Mouse (Mus musculus): ENCODE measurements at regions not wholly inside any gene's neighbourhood (a gene's known extent, or its start where the extent isn't known, plus 50 kb on each side); places are given as distances from the start of the nearest gene placed in this dataset.
A peak's percentile ranks its signal among the peaks of the same experiment; 100 is the strongest.

DNA sequence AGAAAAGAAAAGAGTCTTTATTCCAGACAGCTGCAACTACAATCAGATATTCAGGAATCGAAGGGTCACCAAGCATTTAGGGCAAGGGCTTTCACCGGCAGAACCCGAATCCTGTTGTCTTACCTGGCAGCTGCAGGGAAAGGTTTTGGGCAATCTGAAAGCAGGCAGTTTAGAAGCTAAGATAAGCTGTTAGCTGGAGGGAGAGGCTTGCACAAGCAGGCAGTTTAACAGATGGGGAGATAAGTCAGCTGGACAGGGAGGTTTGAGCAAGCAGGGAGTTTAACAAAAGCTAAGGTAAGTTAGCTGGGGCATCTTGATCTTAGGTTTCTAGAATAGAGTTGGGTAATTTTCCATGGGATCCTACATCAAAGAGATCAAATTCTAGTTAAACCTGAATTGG lies 67.3 kb upstream of the Med14 start:
- H3K4me1 ChIP-seq (ENCODE audit: control insufficient read depth in 1 of 2, insufficient read depth in 2 of 2, low read length in 2 of 2): peaks cover 25 to 50% of the 10 kb centered on the region in 2 experiments
- H3K4me3 ChIP-seq (ENCODE audit: control insufficient read depth in 1 of 2, insufficient read depth in 1 of 2, low read depth in 2 of 2, low read length in 2 of 2): no peak overlapping the region
- H3K9me3 ChIP-seq (replicated peaks; ENCODE audit: insufficient read depth, low read length): no peaks in the 10 kb centered on the region
- no peaks in the 10 kb centered on the region for H3K27me3 ChIP-seq (ENCODE audit: control insufficient read depth in 1 of 2, insufficient read depth in 2 of 2, low read length in 2 of 2)
- no peaks in the 10 kb centered on the region; the same call in 1 of the 2 replicates for H3K79me2 ChIP-seq (ENCODE audit: control insufficient read depth, insufficient read depth, low read length, poor library complexity)
- TF ChIP-seq GATA1 (IDR thresholded peaks at IDR 0.05; ENCODE audit: low read depth, low read length) (peak; percentile 82), ZC3H11A (IDR thresholded peaks at IDR 0.05; ENCODE audit: low read depth, low read length) (no peak), MXI1 (IDR thresholded peaks at IDR 0.05; ENCODE audit: low read depth, low read length) (no peak), RCOR1 (IDR thresholded peaks at IDR 0.05; ENCODE audit: low read depth, low read length) (peak; percentile 65; the same call in 1 of the 2 replicates), BHLHE40 (IDR thresholded peaks at IDR 0.05; ENCODE audit: borderline replicate concordance, low read depth, low read length) (no peak; the same call in 1 of the 2 replicates), SIN3A (IDR thresholded peaks at IDR 0.05; ENCODE audit: low read length) (no peak; the same call in 1 of the 2 replicates), EP300 (IDR thresholded peaks at IDR 0.05; ENCODE audit: low read depth in 1 of 2, low read length in 2 of 2) (peak; percentile 54 to 78), GABPA (IDR thresholded peaks at IDR 0.05; ENCODE audit: low read depth, low read length) (no peak), ETS1 (IDR thresholded peaks at IDR 0.05; ENCODE audit: low read depth, low read length) (peak; percentile 78), KAT2A (conservative IDR thresholded peaks at IDR 0.05; ENCODE audit: low read depth, low read length) (no peak), POLR2AphosphoS2 (IDR thresholded peaks at IDR 0.05; ENCODE audit: low read length) (no peak), USF2 (IDR thresholded peaks at IDR 0.05; ENCODE audit: borderline replicate concordance in 1 of 2, insufficient read depth in 1 of 2, low read depth in 1 of 2, low read length in 2 of 2) (no peak), ELF1 (IDR thresholded peaks at IDR 0.05; ENCODE audit: low read depth, low read length) (no peak), MYB (IDR thresholded peaks at IDR 0.05; ENCODE audit: low read depth, low read length) (peak; percentile 50; the same call in 1 of the 2 replicates), ZNF384 (IDR thresholded peaks at IDR 0.05; ENCODE audit: low read depth, low read length) (no peak), ZKSCAN1 (IDR thresholded peaks at IDR 0.05; ENCODE audit: low read depth, low read length) (no peak), TCF12 (IDR thresholded peaks at IDR 0.05; ENCODE audit: low read depth, low read length) (peak; percentile 76), TAL1 (IDR thresholded peaks at IDR 0.05; ENCODE audit: low read length) (no peak)
- H3K27ac ChIP-seq (ENCODE audit: control insufficient read depth, low read depth, low read length): peak overlapping the region; percentile 23; the same call in 1 of the 2 replicates
- H3K9ac ChIP-seq (ENCODE audit: control insufficient read depth, low read depth, low read length, poor library complexity, severe bottlenecking): no peak overlapping the region
- peaks cover 0 to 44% of the 10 kb centered on the region in 2 experiments; a peak in 2 of 4 replicates for H3K36me3 ChIP-seq (ENCODE audit: control insufficient read depth in 1 of 2, insufficient read depth in 2 of 2, low read length in 2 of 2)
- peak; percentile 50 for DNase-seq (ENCODE audit: low read depth, low spot score)

GRCm38 (mm10) chrX:12827299-12827872 lies 65.5 kb upstream of the Med14 start:
- Histone ChIP-seq H3K4me3 (ENCODE audit: control insufficient read depth in 1 of 2, insufficient read depth in 1 of 2, low read depth in 2 of 2, low read length in 2 of 2) (peak overlapping the region; percentile 23 to 43), H3K9me3 (replicated peaks; ENCODE audit: insufficient read depth, low read length) (no peaks in the 10 kb centered on the region), H3K27ac (ENCODE audit: control insufficient read depth, low read depth, low read length) (peak overlapping the region; percentile 99), H3K79me2 (ENCODE audit: control insufficient read depth, insufficient read depth, low read length, poor library complexity) (no peaks in the 10 kb centered on the region; the same call in 1 of the 2 replicates), H3K27me3 (ENCODE audit: control insufficient read depth in 1 of 2, insufficient read depth in 2 of 2, low read length in 2 of 2) (no peaks in the 10 kb centered on the region), H3K9ac (ENCODE audit: control insufficient read depth, low read depth, low read length, poor library complexity, severe bottlenecking) (peak overlapping the region; percentile 71), H3K4me1 (ENCODE audit: control insufficient read depth in 1 of 2, insufficient read depth in 2 of 2, low read length in 2 of 2) (peaks cover 26 to 53% of the 10 kb centered on the region in 2 experiments), H3K36me3 (ENCODE audit: control insufficient read depth in 1 of 2, insufficient read depth in 2 of 2, low read length in 2 of 2) (peaks cover 0 to 47% of the 10 kb centered on the region in 2 experiments; a peak in 2 of 4 replicates)
- DNase-seq (ENCODE audit: low read depth, low spot score): peak; percentile 86
- TF ChIP-seq EP300 (IDR thresholded peaks at IDR 0.05; ENCODE audit: low read depth in 1 of 2, low read length in 2 of 2) (peak; percentile 90 to 94), E2F4 (IDR thresholded peaks at IDR 0.05; ENCODE audit: borderline replicate concordance, low read depth, low read length) (no peak), UBTF (IDR thresholded peaks at IDR 0.05; ENCODE audit: borderline replicate concordance, insufficient read depth, low read depth, low read length) (no peak), MAX (IDR thresholded peaks at IDR 0.05; ENCODE audit: low read length) (peak; percentile 47), POLR2AphosphoS5 (IDR thresholded peaks at IDR 0.05; ENCODE audit: borderline replicate concordance, low read depth, low read length) (no peak), TCF12 (IDR thresholded peaks at IDR 0.05; ENCODE audit: low read depth, low read length) (peak; percentile 90), SMC3 (IDR thresholded peaks at IDR 0.05; ENCODE audit: low read depth, low read length) (no peak), MYC (IDR thresholded peaks at IDR 0.05; ENCODE audit: low read depth, low read length) (0 out of 2 replicates have a peak, but pooled peaks have one; percentile 26), ZMIZ1 (IDR thresholded peaks at IDR 0.05; ENCODE audit: low read depth, low read length) (peak; percentile 78; the same call in 1 of the 2 replicates), CHD1 (IDR thresholded peaks at IDR 0.05; ENCODE audit: low read depth, low read length) (peak; percentile 41; the same call in 1 of the 2 replicates), NRF1 (IDR thresholded peaks at IDR 0.05; ENCODE audit: insufficient read depth, low read depth, low read length, poor library complexity, severe bottlenecking) (no peak), MAFK (IDR thresholded peaks at IDR 0.05; ENCODE audit: borderline replicate concordance, low read depth, low read length) (peak; percentile 60; the same call in 1 of the 2 replicates), POLR2AphosphoS2 (IDR thresholded peaks at IDR 0.05; ENCODE audit: low read length) (peak; percentile 84), GATA1 (IDR thresholded peaks at IDR 0.05; ENCODE audit: low read depth, low read length) (peak; percentile 95), USF2 (IDR thresholded peaks at IDR 0.05; ENCODE audit: borderline replicate concordance in 1 of 2, insufficient read depth in 1 of 2, low read depth in 1 of 2, low read length in 2 of 2) (no peak), GABPA (IDR thresholded peaks at IDR 0.05; ENCODE audit: low read depth, low read length) (peak; percentile 73; the same call in 1 of the 2 replicates), TAL1 (IDR thresholded peaks at IDR 0.05; ENCODE audit: low read length) (peak; percentile 64), SIN3A (IDR thresholded peaks at IDR 0.05; ENCODE audit: low read length) (peak; percentile 78)

Data from MEL (cell line).